Mouse (Mus musculus) limb, embryonic 15.5 days (tissue): ENCODE measurements at regions not wholly inside any gene's neighbourhood (a gene's known extent, or its start where the extent isn't known, plus 50 kb on each side); places are given as distances from the start of the nearest gene placed in this dataset.

ENCODE experiments used
- ATAC-seq: fragments of 200-750 bp; cut with Nextera tagmentation; 2 replicates; pipeline ENCODE4 v1.8.0; 2017; ENCODE audit warnings: low read depth, moderate TSS enrichment; ENCODE audit not compliant: insufficient number of reproducible peaks, low FRiP score, low TSS enrichment
- H3K27ac ChIP-seq: fragments of 300-500 bp; sonication (generic); 2 replicates; pipeline ENCODE4 v1.5.1; 2015; ENCODE audit warnings: moderate library complexity, mild to moderate bottlenecking, inconsistent platforms
- H3K27me3 ChIP-seq: fragments of 300-500 bp; sonication (generic); 2 replicates; pipeline ENCODE4 v1.6.1; 2015; ENCODE audit warnings: inconsistent platforms
- H3K36me3 ChIP-seq: fragments of 300-500 bp; sonication (generic); 2 replicates; pipeline ENCODE4 v1.6.1; 2015; ENCODE audit warnings: inconsistent platforms
- H3K4me1 ChIP-seq: fragments of 300-500 bp; sonication (generic); 2 replicates; pipeline ENCODE4 v1.6.1; 2015; ENCODE audit warnings: inconsistent platforms
- H3K4me2 ChIP-seq: fragments of 300-500 bp; sonication (generic); 2 replicates; pipeline ENCODE4 v1.6.1; 2015; ENCODE audit warnings: mild to moderate bottlenecking, inconsistent platforms
- H3K4me3 ChIP-seq: fragments of 300-500 bp; sonication (generic); 2 replicates; pipeline ENCODE4 v1.5.1; 2015; ENCODE audit warnings: mild to moderate bottlenecking, inconsistent platforms
- H3K9ac ChIP-seq: fragments of 300-500 bp; sonication (generic); 2 replicates; pipeline ENCODE4 v1.6.1; 2015; ENCODE audit warnings: inconsistent platforms
- H3K9me3 ChIP-seq: fragments of 300-500 bp; sonication (generic); 2 replicates; pipeline ENCODE4 v1.6.1; 2016; ENCODE audit warnings: inconsistent platforms
- WGBS: fragments of 180-500 bp; shearing (Covaris S2); methylation state at CpG from one replicate; pipeline ENCODE4 v1.1.7; 2015; 5-methylcytosine and 5-hydroxymethylcytosine counted together

- Histone ChIP-seq H3K9me3 (no peaks in the 10 kb centered on the region), H3K27ac (no peak overlapping the region), H3K4me3 (no peak overlapping the region), H3K9ac (no peak overlapping the region), H3K4me2 (no peak overlapping the region), H3K27me3 (0 out of 2 replicates have a peak, but pooled peaks cover 3% of the 10 kb centered on the region), H3K36me3 (no peaks in the 10 kb centered on the region), H3K4me1 (peaks cover 6% of the 10 kb centered on the region; the same call in 1 of the 2 replicates)
- no peak for ATAC-seq
- WGBS = 83% methylated on average over 2 of the region's 2 CpGs
These were observed 123.5 kb downstream of the Rplp1 start for GRCm38 (mm10) chr9:61790849-61791248.

DNA sequence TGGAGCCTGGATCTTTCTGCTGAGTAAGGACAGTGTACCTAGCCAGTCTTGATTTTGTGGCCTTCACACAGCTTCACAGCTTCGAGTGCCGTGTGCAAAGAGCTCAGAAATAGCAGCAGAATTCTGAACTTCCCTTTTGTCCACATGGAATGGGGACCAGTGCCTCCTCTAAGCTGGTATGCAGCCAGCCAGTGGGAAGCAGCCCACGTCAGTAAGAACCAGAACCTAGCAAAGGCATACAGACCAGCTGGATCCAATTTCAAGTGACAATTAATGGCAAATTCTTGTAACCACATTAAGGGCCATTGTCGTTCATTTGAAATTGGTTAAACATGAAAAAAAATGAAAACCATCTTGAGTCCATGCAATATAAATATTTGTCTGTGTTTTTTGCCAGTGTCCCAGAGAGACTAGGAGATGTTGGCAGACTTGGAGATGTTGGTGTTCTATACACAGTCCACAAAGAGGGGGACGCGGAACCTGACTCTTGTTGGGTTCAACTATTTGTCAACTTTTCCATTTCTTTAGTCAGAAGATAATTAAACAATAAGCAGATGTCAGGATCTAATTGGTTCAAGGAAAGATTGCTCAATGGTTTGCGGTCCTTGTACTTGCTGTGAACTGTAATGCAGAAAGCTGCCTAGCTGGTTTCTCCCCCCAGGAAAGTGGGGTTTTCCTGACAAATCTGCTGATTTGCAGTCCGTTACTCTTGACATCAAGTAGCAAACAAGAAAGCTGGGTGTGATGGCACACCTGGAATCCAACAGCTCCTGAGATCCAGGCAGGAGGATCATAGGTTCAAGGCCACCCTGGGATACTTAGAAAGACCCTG lies 125.1 kb downstream of the Rplp1 start:
- no peaks in the 10 kb centered on the region for H3K9me3 ChIP-seq
- no peaks in the 10 kb centered on the region for H3K36me3 ChIP-seq
- H3K4me3 ChIP-seq = no peak overlapping the region
- 45% methylated on average over 8 of the region's 8 CpGs for WGBS
- no peaks in the 10 kb centered on the region for H3K27me3 ChIP-seq
- H3K4me2 ChIP-seq = no peak overlapping the region
- 0 out of 2 replicates have a peak, but pooled peaks have one; percentile 44 for ATAC-seq
- no peak overlapping the region for H3K9ac ChIP-seq
- peaks cover 6% of the 10 kb centered on the region; the same call in 1 of the 2 replicates for H3K4me1 ChIP-seq
- no peak overlapping the region for H3K27ac ChIP-seq

DNA sequence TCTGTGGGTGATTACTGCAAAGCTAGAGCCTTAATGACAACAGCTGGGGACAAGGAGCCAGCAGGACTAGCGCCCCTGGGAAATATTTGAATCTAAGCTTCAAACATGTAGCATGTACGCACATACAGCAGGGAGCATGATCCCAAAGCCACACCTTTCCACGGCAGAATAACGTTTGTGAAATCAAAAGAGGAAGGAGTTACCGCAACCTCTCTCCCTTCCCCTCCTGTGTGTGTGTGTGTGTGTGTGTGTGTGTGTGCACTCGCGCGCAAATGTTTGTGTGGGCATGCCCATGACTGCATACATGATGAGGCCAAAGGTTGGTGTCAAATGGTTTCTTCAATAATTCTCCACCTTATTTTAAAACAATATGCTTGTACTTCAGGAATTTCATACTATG lies 132.9 kb downstream of the Rplp1 start:
- no peak overlapping the region for H3K9ac ChIP-seq
- H3K4me2 ChIP-seq = no peak overlapping the region
- H3K27me3 ChIP-seq = no peaks in the 10 kb centered on the region
- H3K4me3 ChIP-seq = no peak overlapping the region
- 78% methylated on average over 8 of the region's 8 CpGs for WGBS
- H3K4me1 ChIP-seq = no peaks in the 10 kb centered on the region
- no peak for ATAC-seq
- no peak overlapping the region for H3K27ac ChIP-seq
- H3K36me3 ChIP-seq = no peaks in the 10 kb centered on the region
- no peaks in the 10 kb centered on the region for H3K9me3 ChIP-seq

GRCm38 (mm10) chr9:61780186-61780939 lies 134.0 kb downstream of the Rplp1 start:
- H3K4me3 ChIP-seq = no peak overlapping the region
- ATAC-seq = no peak
- H3K9ac ChIP-seq = no peak overlapping the region
- H3K36me3 ChIP-seq = no peaks in the 10 kb centered on the region
- no peaks in the 10 kb centered on the region for H3K4me1 ChIP-seq
- no peaks in the 10 kb centered on the region for H3K27me3 ChIP-seq
- H3K4me2 ChIP-seq = no peak overlapping the region
- H3K9me3 ChIP-seq = no peaks in the 10 kb centered on the region
- no peak overlapping the region for H3K27ac ChIP-seq
- 78% methylated on average over 9 of the region's 9 CpGs for WGBS

- Histone ChIP-seq H3K9ac (no peak overlapping the region), H3K9me3 (no peaks in the 10 kb centered on the region), H3K27me3 (no peaks in the 10 kb centered on the region), H3K36me3 (no peaks in the 10 kb centered on the region), H3K4me2 (no peak overlapping the region), H3K4me3 (no peak overlapping the region), H3K4me1 (no peaks in the 10 kb centered on the region), H3K27ac (no peak overlapping the region)
- ATAC-seq = no peak
These were observed 135.2 kb downstream of the Rplp1 start for GRCm38 (mm10) chr9:61779165-61779564.

DNA sequence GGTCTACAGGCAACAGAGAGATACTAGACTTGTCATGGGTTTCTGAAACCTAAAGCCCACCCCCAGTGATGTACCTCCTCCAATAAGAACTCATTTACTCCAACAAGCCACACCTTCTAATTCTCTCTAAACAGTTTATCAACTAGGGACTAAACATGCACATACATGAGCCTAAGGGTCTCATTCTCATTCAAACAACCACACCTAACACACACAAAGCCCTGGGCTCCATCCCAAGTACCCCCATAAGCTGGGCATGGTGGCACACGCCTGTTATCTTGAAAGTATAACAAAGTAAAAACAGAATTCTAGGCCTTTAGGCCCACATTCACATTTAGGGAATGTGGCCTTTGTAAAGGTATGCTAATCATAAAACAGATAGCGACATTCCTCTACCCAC lies 137.9 kb downstream of the Rplp1 start:
- Histone ChIP-seq H3K36me3 (no peaks in the 10 kb centered on the region), H3K4me2 (no peak overlapping the region), H3K27me3 (no peaks in the 10 kb centered on the region), H3K9me3 (no peaks in the 10 kb centered on the region), H3K4me1 (no peaks in the 10 kb centered on the region), H3K9ac (no peak overlapping the region), H3K4me3 (no peak overlapping the region), H3K27ac (no peak overlapping the region)
- 84% methylated on average over 2 of the region's 2 CpGs for WGBS
- ATAC-seq = no peak

GRCm38 (mm10) chr9:61770207-61770955 lies 144.0 kb downstream of the Rplp1 start:
- 55% methylated on average over 17 of the region's 17 CpGs for WGBS
- no peaks in the 10 kb centered on the region for H3K4me1 ChIP-seq
- no peak overlapping the region for H3K4me2 ChIP-seq
- no peak overlapping the region for H3K27ac ChIP-seq
- no peak overlapping the region for H3K4me3 ChIP-seq
- no peak for ATAC-seq
- no peaks in the 10 kb centered on the region for H3K36me3 ChIP-seq
- no peaks in the 10 kb centered on the region for H3K9me3 ChIP-seq
- H3K27me3 ChIP-seq = peaks cover 6% of the 10 kb centered on the region; the same call in 1 of the 2 replicates
- no peak overlapping the region for H3K9ac ChIP-seq

DNA sequence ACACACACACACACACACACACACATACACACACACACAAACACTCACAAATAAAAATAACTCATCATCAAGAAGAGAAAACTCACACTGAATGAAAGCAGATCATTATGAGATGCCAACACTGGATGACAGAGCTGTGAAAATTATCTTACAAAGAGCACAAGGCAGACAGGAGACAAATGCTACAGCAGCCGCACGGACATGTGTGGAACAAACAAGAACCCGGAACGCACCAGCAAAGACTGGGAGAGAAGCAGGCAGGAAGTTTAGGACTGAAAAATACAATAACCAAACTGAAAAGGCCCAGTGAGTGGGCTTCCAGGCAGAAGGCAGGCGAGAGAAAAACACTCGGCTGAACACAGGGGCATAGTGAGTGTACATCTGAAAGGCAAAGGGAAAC lies 148.2 kb downstream of the Rplp1 start:
- Histone ChIP-seq H3K27me3 (peaks cover 9% of the 10 kb centered on the region; the same call in 1 of the 2 replicates), H3K36me3 (no peaks in the 10 kb centered on the region), H3K4me1 (no peaks in the 10 kb centered on the region), H3K4me2 (no peak overlapping the region), H3K4me3 (no peak overlapping the region), H3K27ac (no peak overlapping the region), H3K9ac (no peak overlapping the region), H3K9me3 (no peaks in the 10 kb centered on the region)
- 76% methylated on average over 6 of the region's 6 CpGs for WGBS
- ATAC-seq = no peak

DNA sequence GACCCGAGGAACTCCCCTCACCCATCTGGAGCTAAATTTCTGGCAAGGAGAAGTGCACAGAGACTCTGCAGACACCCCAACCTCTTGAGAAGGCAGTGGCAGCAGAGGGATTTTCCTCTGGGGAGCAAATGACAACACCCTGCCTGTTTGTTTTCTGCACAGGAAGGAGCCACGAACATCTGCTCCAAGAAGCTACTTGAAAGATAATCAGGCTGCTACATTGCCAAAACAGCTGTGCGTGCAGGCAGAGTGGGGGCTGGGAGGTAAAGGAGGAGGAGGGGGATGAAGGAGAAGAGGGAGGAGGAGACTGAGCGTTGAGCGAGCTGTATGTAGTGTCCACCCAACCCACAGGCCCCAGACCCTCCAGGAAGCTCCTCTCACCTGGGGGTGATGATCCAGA lies 149.0 kb downstream of the Rplp1 start:
- H3K9me3 ChIP-seq = no peaks in the 10 kb centered on the region
- H3K4me3 ChIP-seq = no peak overlapping the region
- WGBS = 39% methylated on average over 5 of the region's 5 CpGs
- ATAC-seq = no peak
- H3K4me1 ChIP-seq = no peaks in the 10 kb centered on the region
- H3K9ac ChIP-seq = no peak overlapping the region
- no peak overlapping the region for H3K4me2 ChIP-seq
- H3K27me3 ChIP-seq = peaks cover 9% of the 10 kb centered on the region; the same call in 1 of the 2 replicates
- H3K36me3 ChIP-seq = no peaks in the 10 kb centered on the region
- H3K27ac ChIP-seq = no peak overlapping the region

DNA sequence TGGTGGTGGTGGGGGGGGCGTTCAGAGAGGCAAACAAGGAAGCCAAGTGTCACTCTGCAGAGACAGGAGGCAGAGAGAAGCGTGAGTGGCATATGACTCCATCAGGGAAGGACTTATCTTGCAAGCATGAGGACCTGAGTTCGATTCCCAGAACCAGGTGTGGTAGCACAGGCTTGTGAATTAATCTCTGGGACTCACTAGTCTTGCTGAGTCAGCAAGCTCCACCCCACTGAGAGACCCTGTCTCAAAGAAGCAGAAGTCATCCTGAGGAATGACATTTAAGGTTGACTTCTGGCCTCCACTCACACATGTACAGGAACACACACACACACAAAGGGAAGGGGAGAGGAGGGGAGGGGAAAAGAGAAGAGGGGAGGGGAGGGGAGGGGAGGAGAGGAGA lies 156.5 kb downstream of the Rplp1 start:
- WGBS = 93% methylated on average over 3 of the region's 3 CpGs

GRCm38 (mm10) chr9:61756801-61757342 lies 157.5 kb downstream of the Rplp1 start:
- no peak overlapping the region for H3K27ac ChIP-seq
- 70% methylated on average over 24 of the region's 24 CpGs for WGBS

More for the DNA sequence above, 156.5 kb downstream of the Rplp1 start:
- H3K4me1 ChIP-seq = peaks cover 18% of the 10 kb centered on the region
- no peak overlapping the region for H3K27ac ChIP-seq
- H3K27me3 ChIP-seq = 0 out of 2 replicates have a peak, but pooled peaks cover 5% of the 10 kb centered on the region
- no peak overlapping the region for H3K4me2 ChIP-seq
- no peaks in the 10 kb centered on the region for H3K9me3 ChIP-seq
- ATAC-seq = no peak
- no peak overlapping the region for H3K4me3 ChIP-seq
- H3K36me3 ChIP-seq = no peaks in the 10 kb centered on the region
- no peak overlapping the region for H3K9ac ChIP-seq

More at GRCm38 (mm10) chr9:61756801-61757342, 157.5 kb downstream of the Rplp1 start:
- no peak overlapping the region for H3K9ac ChIP-seq
- no peaks in the 10 kb centered on the region for H3K36me3 ChIP-seq
- H3K4me2 ChIP-seq = peak overlapping the region; percentile 14; the same call in 1 of the 2 replicates
- H3K4me1 ChIP-seq = peaks cover 18% of the 10 kb centered on the region
- no peak for ATAC-seq
- H3K27me3 ChIP-seq = 0 out of 2 replicates have a peak, but pooled peaks cover 5% of the 10 kb centered on the region
- no peak overlapping the region for H3K4me3 ChIP-seq
- no peaks in the 10 kb centered on the region for H3K9me3 ChIP-seq
